Mouse (Mus musculus): ENCODE results near the gene Csf2.

- no peak for TF ChIP-seq CTCF (IDR thresholded peaks at IDR 0.05; ENCODE audit: control insufficient read depth, insufficient read depth, insufficient replicate concordance, low read depth, low read length)
- no peak for TF ChIP-seq POLR2A (IDR thresholded peaks at IDR 0.05; ENCODE audit: control insufficient read depth, low read depth, low read length)
Measured at GRCm38 (mm10) chr11:54217384-54217783, 32.1 kb downstream of the Csf2 start.
